Mouse (Mus musculus) heart, adult 8-10 months (tissue): ENCODE results near the gene Usp10. TPM values are rescaled to one million over a fixed set of nuclear protein-coding genes. Genes with fewer than 3 reads are reported as not detected.

ENCODE experiments used
- total RNA-seq, 4 experiments: library from RNA; stranded (reverse); gene quantifications; 2 replicates each; pipeline ENCODE4 v1.2.4; 2022

The Usp10 gene
- total RNA-seq, 4 experiments from 2014 or later = 50.7 to 55.9 (median 53.9) TPM

Other genes with a start within 250 kb of the Usp10 start
- 10 to 100 TPM; 22.2 to 32.4 (median 25.2) TPM for gene Wfdc1, start 244.0 kb upstream of the Usp10 start, total RNA-seq
- under 1 TPM in 1 of 4 experiments, not detected in 3; 0.11 TPM for gene Atp2c2, start 210.4 kb upstream of the Usp10 start, total RNA-seq
- gene Tldc1, start 131.9 kb upstream of the Usp10 start, total RNA-seq = 10 to 100 TPM; 11.3 to 14.3 (median 12.1) TPM
- 10 to 100 TPM in 3 of 4 experiments, 1 to 10 TPM in 1; 9.6 to 26.9 (median 11.3) TPM for gene Cotl1, start 69.8 kb upstream of the Usp10 start, total RNA-seq
- gene Klhl36, start 48.1 kb upstream of the Usp10 start, total RNA-seq = 1 to 10 TPM; 2.8 to 3.1 (median 2.9) TPM
- 1 to 10 TPM in 2 of 4 experiments, not detected in 2; 4.2 to 6.7 TPM for gene Gm20388, start 481 bp downstream of the Usp10 start, total RNA-seq
- gene Crispld2, start 82.1 kb downstream of the Usp10 start, total RNA-seq = 10 to 100 TPM; 20.9 to 28.7 (median 27.4) TPM
- 10 to 100 TPM; 33.5 to 40.0 (median 34.3) TPM for gene Zdhhc7, start 191.1 kb downstream of the Usp10 start, total RNA-seq
- gene 6430548M08Rik, start 203.8 kb downstream of the Usp10 start, total RNA-seq = 10 to 100 TPM; 17.5 to 27.7 (median 22.0) TPM